Comparison of ENCODE assay signal across 8 mouse cellular contexts in genomic region chr13:101540391-101541191, GRCm38 (mm10).
DNase-seq lines count a peak whose midpoint lies in the region; ATAC-seq lines count a peak whose summit lies in the region.

No protein-coding gene starts in this region.

- intact Hi-C loops in left cerebral cortex, postnatal 10 days (cut with DNase I), result no loop called here

- peak; percentile 88 for ATAC-seq in activated CD4-positive, CD25-positive, alpha-beta regulatory T cell, adult 4 months
- ATAC-seq in heart, embryonic 16.5 days (replicated peaks; ENCODE audit: extremely low read depth, insufficient read depth, low FRiP score), result peak; percentile 49; the same call in 1 of the 2 replicates
- peak; percentile 94 for ATAC-seq in neutrophil, adult 5-6 weeks (ENCODE audit: extremely low read depth, insufficient number of reproducible peaks, low FRiP score, poor library complexity, severe bottlenecking)

- H3K27ac ChIP-seq in heart, embryonic 16.5 days (ENCODE audit: low read length), result no peak overlapping the region

- H3K4me1 ChIP-seq in heart, embryonic 16.5 days (ENCODE audit: control insufficient read depth, insufficient read depth, low read length), result peaks cover 7% of the 10 kb centered on the region

- peak; percentile 70 for DNase-seq in left cerebral cortex, adult 11 months (ENCODE audit: low spot score)
- DNase-seq in left cerebral cortex, postnatal 10 days (ENCODE audit: extremely low spot score in 1 of 2, low spot score in 2 of 2), result no peak
- peak; percentile 64 for DNase-seq in liver
- DNase-seq in gastrocnemius, postnatal 10 days, result no peak
- DNase-seq in gastrocnemius, adult 18-20 months (ENCODE audit: low spot score), result no peak

- no peaks in the 10 kb centered on the region for H3K9me3 ChIP-seq in heart, embryonic 16.5 days (replicated peaks; ENCODE audit: control insufficient read depth, low read length)

- no peaks in the 10 kb centered on the region for H3K36me3 ChIP-seq in heart, embryonic 16.5 days (ENCODE audit: control insufficient read depth, insufficient read depth)

- WGBS in heart, embryonic 16.5 days, result 24% methylated on average over 14 of the region's 14 CpGs

- H3K27me3 ChIP-seq in heart, embryonic 16.5 days (ENCODE audit: control insufficient read depth, insufficient read depth, low read length), result no peaks in the 10 kb centered on the region

- peak overlapping the region; percentile 46; the same call in 1 of the 2 replicates for H3K9ac ChIP-seq in heart, embryonic 16.5 days (ENCODE audit: low read length)

- H3K4me2 ChIP-seq in heart, embryonic 16.5 days (ENCODE audit: low read depth, low read length), result peak overlapping the region; percentile 56

- peak overlapping the region; percentile 6; the same call in 1 of the 2 replicates for H3K4me3 ChIP-seq in heart, embryonic 16.5 days (ENCODE audit: low read length)

Comparison
In these comparisons a context has a peak if more than half of its experiments do, and no peak if none do; other contexts are left out.
1. DNase-seq: peak in left cerebral cortex, adult 11 months (single experiment) and liver (single experiment); none in left cerebral cortex, postnatal 10 days (0 of 2), gastrocnemius, postnatal 10 days (single experiment) and gastrocnemius, adult 18-20 months (single experiment).
2. Peak in every context shown above with its lines, with median percentiles within 50 percentile points of each other: ATAC-seq.